Mouse (Mus musculus): ENCODE measurements around the gene Srgap2.

Gene Srgap2

DNA sequence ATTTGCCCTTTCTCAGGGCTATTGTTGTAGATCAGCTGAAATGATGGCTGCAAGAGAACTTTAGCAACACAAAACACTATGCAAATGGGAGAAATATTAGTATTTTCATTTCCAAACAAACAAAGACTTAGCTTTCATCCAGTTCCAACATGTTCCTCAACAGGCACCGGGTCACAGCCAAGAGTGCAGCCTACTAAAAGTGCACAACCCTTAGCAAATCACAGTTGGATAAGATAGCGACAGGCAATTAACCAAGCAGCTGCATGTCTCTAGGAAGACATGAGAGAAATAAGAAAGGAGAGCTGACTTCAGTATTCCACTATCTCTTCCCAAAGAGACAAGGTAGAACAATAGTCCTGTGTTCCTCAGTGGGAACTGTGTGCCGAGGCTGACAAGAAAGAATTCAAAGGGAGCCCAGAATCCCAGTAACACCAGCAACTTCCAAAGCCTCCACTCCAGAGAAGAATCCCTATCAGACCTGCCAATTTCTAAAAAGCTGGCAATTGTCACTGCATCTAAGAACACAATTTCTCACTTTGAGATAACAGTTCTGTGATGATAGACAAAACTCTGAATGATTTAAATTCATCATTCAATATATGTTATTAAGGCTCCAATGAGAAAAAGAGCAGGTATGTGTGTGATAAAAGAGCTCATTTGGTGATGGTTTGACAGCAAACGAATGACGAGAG is 109.9 kb downstream of the Srgap2 start:
- DNase-seq = peak; percentile 36

DNA sequence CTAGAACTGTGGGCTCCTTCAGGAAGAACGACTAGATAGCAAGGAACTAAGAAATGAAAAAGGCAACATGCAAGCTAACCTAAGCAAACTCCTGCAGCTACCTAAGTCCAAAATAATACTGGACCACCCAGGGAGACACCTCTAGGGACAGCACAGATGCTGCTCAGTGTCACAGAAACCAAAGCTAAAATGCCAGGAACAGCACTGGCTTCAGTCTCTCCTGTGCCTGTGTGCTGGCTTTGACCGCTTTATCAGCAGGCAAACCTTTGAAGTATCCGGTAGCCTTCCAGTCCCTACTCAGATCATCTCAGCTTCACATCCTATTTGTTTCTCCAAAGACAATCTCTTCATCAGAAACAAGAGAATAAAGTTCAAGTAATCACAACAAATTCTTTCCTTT is 123.6 kb downstream of the Srgap2 start:
- DNase-seq = no peak

DNA sequence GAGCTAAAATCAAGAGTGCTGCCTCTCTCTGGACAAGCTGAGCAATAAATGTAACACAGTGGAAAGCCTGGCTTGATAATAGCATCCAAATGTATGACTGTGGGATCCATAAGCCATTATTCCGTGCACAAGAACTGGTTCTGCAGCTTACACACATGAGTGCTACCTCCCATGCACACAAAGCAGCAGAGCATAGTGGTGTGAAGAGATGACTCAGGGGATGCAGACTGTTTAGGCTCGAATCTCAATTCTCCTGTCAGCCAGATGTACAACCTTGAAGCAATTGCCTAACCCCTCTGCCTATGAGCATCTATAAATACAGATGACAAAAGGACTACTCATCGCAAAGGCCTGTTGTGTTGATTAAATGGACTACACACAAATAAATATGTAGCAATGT is 126.3 kb downstream of the Srgap2 start:
- DNase-seq = no peak

DNA sequence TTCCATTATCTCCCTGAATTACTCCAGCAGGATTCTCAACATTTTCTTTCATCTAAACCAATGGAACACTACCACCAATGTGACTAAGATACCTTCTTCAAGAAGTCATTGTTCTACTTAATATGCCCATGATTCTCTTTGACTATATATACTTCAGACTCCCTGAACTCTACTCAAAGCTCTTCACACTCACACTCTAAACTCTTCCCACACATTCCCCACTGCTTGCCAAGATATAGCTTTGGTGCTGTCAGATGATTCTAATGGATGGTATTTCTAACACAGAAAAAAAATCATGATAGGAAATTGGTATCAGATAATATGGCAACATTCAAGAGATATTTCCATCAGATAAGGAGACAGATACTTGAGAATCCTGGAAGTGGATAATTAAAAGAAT is 129.0 kb downstream of the Srgap2 start:
- DNase-seq = no peak

DNA sequence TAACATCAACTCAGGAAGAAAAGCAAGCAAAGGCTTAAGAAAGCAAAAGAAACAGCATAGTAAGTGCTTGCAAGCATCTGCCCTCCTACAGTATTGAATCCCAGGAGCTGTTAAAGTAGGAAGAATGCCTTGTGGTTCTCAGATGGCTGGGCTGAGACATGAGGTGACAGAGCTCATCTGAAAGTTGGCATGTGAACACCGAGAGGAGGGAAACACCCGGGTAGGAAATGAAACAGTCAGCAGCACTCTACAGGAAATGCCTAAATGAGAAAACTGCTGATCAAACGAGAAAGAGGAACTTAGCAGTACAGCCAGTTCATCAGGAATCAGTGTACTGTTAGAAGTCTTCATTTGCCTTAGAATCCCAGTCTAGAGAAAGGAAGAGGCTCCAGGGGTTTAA is 142.7 kb downstream of the Srgap2 start:
- peak; percentile 31 for DNase-seq

DNA sequence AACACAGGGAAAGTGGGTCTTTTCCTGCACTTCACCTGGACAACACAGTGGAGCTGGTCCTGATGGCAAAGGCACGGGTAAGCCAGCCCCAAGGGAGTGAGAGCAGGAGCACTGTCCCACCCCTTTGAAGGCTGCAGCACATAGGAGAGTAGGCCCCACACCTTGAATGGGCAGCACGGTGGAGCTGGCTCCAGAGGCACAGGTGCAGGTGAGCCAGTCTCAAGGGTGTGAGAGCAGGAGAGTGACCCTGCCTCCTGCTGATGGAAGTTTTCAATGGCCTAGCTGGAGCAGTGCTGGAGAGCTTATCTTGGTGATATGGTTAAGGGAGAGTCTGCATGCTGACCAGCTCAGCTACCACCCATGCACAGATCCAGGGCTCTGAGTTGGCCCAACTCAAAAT is 145.0 kb downstream of the Srgap2 start:
- no peak for DNase-seq

DNA sequence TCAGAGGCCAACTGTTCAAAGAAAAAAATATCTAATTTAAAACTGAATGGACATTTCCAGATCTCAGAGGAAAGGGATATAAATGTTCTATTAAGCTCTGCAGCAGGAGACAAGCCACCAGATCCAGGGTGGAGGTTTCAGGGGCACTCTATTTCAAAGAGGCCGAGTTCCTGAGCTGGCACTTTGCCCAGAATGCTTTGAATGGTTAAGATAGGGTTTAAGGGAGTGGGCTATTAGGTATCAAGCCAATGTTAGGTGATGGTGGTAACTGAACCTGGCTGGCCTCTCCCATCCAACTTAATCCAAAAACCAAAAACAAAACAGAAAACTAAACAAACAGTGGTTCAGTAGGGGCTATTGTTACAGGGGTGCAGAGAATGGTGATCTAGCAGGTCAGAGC is 146.9 kb downstream of the Srgap2 start:
- peak; percentile 63 for DNase-seq

DNA sequence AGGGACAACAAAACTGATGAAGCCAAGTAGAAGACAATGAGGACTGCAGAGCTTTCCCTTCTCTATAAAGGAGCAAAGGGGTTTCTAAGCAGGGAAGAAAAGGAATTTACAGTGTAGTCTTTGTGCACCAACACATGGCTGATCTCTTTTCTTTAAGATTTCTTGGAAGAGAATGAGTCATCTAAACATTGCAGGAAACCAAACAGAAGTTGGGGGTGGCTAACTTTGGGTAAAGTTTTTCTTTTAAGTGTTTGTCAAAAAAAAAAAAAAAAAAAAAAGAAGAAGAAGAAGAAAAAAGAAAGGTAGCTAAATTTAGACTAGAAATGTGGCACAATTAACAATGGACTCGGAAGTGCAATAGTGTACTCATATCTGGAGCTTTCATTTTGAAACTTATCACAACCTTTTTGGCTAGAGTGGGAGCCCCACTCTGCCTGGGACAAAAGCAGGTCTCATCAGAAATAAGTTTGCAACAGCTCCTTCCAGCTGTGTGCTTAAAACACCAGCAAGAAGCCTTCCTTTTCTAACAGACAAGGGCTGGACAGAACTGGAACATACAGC is 148.2 kb downstream of the Srgap2 start:
- DNase-seq = no peak

DNA sequence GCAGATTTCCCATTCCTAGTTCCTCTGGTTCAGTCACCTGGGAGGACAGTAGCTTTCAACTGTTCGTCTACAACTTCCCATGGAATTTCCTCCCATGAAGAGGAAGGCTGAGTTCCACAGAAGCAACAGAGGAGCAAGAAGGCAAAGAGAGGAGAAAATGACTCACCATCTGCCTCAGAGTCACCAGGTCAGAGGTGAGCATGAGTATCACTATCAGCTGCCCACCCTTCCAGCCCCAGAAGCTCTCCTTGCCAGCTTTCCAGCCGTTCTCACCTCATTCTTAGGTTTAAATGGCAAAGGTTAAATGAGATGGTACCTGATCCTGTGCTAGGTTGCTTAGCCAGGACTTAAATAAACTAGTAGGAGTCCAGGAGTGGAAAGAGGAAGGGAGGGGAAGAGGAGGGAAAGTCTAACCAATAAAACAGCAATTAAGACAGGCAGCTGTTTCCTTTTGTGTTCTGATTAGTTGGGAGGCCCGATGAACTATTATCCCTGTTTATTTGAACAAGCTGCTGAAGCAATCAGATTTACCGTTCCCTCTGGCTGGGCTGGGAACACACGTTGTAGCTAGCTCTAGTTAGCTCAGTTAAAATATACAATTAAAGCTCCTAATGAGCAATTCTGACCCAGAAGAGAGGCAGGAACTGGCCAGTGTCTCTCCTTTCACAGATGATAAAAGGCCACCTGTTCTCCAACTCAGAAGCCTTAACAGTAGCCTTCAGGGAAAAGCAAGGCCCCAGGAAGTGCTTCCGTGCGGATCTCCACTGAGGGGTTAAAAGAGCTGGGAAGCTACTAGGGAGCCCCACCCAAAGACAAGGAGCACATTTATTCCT is 148.9 kb downstream of the Srgap2 start:
- no peak for DNase-seq

DNA sequence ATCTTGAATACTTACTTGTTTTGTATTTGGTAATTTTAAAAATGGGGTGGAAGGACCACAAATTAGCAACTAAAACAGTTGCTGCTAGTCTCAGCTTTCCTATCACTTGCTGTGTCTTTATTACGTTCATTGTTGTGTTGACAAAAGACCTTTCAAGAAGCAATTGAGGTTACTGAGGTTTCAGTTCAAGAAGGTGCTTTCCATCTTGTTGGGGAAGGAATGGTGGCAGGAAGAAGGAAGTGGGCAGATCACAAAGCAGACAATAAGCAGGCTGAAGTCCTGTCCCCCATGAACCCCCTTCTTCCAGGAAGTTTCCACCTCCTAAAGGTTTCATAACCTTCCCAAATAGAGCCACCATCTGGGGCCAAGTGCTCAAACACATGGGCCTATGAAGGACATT is 161.3 kb downstream of the Srgap2 start:
- no peak for DNase-seq

DNA sequence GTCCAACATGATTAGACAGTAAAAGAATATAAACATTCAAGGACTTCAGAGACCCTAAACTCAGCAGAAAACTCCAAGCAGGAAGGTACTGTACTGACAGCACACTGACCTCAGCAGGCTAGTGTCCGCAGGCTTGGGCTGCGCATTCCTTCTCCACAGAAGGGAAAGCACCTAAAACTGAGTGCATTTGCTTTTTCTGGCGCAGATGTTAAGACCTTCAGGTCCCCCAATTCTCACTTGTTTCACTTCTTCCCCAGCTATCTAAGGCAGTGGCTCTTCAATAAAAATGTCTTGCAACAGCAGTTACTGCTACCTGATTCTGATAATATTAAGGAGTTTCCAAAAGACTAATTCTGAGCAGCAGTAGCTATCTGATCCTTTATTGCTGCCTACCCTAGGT is 162.7 kb downstream of the Srgap2 start:
- DNase-seq = no peak

DNA sequence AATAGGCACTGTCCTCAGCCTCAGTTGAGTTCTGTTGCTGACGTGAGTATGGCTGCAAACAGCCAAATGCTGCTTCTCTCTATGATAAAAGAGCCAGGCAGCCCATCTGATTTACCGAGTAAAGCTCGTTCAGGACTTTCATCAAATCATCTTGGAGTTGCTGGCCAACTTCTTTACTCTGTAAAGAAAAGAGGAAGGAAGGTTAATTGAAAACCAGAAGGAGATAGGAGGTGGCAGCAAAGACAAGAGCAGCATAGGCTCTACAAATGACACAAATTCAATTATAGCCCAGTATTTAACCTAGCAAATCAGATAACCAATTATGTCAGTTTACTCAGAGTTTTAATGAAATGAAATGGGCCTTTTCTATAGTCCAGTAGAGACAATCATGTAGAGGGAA is 163.3 kb downstream of the Srgap2 start:
- DNase-seq = no peak

DNA sequence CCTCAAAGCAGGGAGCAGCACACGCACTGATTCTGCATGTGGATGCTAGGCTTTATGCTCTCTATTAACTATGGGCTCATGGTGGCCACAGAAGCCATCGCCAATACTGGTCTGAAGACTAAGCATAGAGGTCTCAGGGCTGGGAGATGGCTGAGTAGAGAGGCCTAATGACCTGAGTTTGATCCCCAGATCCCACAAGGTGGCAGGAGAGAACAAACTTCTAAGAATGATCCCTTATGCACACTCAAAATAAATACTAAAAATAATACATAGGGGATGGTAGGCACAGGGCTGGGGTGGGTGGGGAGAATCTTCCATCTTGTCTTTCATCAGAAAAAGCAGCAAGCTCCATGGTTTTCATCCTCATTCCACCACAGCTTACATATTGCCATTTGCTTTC is 165.1 kb downstream of the Srgap2 start:
- DNase-seq = peak; percentile 26

DNA sequence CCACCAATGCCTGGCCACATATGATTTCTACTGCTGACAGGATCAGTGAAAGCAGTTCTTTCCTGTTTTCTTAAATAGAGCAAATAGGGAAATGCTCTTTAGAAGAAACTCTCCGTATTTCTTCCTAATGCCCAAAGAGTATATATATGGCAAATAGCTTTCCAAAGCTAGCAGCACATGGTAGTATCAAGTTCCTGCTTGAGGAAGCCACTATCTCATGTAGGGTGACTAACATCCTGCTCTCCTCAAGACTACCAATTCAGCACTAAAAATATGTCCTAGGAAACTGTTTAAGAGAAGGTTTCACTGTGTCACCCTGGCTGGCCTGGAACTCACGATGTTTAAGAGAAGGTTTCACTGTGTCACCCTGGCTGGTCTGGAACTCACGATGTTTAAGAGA is 166.4 kb downstream of the Srgap2 start:
- no peak for DNase-seq

DNA sequence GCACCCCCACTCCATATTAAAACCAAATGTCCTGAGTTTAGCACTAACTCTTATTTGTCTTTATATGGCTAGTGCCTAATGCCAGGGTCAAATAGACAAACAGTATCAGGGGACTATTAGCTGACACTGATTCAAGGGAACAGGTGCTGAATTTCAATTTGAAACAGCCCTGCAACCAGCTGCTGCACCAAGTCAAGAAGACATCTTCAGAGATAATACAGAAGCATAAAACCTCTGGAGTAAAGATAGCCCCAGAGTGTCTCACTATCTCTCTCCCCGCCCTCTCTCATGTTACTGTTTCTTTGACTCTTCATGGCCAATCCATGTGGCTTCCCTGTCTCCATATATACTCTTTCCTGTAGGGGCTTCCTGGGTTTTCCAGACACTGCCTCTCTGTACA is 167.5 kb downstream of the Srgap2 start:
- DNase-seq = no peak

DNA sequence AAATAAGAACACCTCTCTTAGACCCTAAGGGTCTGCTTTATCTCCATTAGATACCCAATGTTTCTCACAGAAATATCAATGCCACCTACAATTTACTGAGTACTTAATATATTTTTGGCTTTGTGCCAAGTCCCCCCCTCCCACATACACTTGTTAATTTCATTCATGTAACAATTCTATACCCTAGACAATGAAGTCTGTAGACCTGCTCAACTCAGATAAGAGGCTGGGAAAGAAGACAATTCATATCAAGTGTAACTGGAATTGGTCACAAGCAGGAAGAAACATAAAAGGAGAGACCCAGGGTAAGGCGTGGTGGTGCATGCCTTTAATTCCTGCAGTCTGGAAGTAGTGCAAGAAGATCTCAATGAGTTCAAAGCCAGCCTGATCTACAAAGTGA is 169.9 kb downstream of the Srgap2 start:
- DNase-seq = no peak

DNA sequence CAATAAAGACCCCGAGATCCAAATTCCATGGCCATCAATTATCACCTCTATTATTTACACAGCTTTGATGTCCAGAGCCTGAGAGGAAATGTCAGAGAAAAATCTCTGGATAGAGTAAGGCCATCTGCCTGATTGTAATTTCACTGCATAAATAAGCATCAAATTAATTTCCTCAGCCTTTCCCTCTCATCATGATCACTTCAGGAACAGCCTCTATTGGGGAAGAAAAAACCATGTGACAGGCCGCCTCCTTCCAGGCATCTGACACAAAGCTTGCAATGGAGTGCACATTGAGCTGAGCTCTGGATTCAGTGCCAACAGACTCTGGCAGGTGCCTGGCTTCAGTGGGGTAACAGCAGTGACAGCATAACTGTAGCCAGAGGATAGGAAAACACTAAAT is 175.7 kb downstream of the Srgap2 start:
- peak; percentile 33 for DNase-seq

DNA sequence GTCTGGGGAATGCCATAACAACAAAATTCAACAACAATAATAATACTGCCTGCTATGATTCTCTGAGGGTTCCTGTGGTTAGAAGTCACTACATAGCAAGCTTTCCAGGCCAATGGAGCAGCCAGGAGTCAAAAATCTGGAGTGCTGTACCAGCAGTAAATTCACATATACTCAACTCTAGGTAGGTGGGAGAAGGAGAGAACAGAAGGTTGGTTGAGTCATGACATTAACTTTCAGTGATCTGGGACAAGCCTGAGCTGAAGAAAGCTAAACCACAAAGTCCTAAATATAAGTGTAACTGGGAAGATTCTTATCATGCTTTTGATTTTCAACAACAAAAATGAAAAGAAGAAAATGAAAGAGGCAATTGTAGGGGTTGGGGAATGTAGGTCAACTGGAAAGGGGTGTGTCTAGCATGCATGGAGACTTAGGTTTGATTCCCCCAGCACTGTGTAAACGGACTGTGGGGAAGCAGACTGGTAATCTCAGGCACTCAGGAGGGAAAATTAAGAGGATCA is 177.1 kb downstream of the Srgap2 start:
- DNase-seq = no peak

DNA sequence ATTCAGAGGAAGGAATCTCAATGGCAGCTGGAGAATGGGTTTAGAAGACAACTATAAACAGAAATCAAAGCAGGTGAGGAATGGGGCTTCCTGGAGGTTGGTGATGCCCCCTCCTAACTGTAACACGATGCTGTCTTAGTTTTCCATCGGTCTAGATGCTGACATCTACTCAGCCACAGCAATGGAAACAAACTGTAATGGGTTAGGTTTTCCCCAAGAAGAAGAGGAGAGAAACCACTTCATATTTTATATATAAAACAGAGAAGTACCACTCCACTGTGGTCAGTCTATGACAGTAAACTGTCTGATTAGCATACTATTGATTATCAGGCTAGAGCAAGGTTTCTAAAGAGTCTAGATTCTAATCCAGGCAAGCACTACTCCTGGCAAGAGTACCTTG is 179.4 kb downstream of the Srgap2 start:
- no peak for DNase-seq

DNA sequence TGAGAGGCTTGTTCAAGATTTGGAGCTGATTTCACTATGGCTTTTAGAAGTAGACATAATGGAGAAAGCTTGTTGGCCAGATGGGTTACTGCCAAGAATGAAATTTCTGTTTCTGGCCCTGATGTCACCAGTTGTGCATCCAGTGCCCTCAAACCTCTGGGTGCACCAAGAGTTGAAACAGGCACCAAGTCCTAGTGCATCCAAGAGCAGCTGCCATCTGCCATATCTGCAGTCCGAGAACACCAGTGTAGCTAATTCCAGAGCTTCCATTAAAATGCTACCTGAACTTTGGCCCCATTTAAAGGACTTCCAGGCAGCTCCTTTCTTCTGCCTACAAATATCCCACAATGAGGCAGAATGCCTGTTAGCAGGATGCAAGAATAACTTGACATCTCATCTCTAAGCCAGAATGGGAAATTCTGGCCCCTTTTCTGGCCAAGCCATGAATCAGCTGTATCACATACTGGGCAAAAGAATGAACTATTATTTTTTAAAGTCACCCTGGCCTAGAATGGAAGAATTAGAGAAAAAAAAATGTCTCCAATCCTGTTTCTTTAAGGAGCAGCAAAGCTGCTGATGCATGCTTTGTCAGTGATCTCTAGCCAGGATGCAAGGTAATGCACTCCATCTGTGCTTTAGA is 180.1 kb downstream of the Srgap2 start:
- no peak for DNase-seq

DNA sequence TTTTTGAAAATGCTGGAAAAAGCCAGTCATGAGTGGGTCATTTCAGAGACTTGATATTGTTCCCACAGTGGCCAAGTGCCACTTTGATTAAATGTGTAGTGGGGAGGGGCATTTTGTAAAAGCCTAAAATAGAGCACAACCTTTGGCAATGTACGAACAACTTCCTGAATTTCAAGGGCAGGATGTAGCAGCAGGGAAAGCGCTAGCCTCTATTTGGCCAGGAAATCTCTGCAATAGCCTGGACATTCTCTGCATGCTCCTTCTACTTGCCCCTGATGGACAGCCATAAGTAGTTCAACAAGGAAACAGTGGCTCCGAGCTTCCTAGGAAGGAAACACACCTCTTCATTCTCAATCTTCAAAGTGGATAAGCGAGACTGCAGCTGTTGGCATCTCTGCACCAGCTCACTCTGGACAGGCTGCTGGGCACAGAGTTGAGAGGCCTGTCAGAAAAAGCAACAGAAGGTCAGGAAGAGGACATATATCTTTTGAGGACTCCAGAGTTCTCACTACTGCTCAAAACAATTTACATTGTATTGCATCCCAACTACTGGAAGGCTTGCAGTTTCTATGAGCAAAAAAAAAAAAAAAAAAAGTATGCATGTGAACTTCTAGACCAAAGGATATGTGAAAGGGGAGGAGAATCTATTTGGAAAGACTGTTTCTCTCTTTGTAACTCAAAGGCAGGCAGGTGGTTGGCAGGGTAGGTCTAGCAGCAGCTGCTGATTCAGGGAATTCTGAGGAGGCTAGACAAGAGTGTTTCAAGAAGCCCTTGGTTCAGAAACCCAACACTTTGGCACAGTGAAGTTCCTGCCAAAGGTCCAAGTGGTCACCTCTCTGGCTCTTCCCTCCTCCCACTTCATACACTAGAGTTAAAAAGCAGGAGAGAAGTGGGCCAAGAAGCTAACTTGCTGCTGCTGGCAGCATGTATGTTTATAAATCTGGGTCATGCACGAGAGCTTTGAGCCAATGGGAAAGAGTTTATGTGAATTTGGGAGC is 181.4 kb downstream of the Srgap2 start:
- DNase-seq = peak; percentile 26

DNA sequence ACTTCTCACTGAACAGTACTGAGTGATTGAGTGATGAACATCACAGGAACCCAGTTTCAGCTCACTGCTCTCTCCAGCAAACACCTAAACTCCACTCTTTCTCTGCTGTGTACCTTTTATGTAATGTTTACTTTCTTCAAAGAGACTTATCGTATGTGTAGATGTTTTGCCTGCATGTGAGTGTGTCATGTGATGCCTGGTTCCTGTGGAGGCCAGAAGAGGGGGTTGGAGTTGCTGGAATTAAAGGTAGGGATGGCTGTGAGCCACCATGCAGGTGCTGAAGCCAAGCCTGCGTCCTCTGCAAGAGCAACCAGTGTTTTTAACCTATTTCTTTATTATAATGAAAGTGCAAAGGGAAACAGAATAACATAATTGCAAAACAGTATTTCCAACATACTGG is 182.5 kb downstream of the Srgap2 start:
- DNase-seq = no peak

Measured in kidney, postnatal 10 days (tissue).